Mouse (Mus musculus) embryonic facial prominence, embryonic 15.5 days (tissue): ENCODE measurements around the gene 1700030K09Rik. TPM values are rescaled to one million over a fixed set of nuclear protein-coding genes. Genes with fewer than 3 reads are reported as not detected.

ENCODE experiments used
- ATAC-seq: fragments of 200-750 bp; cut with Nextera tagmentation; 2 replicates; pipeline ENCODE4 v1.8.0; 2017; ENCODE audit warnings: low read depth, moderate TSS enrichment; ENCODE audit not compliant: insufficient number of reproducible peaks, low FRiP score, low TSS enrichment
- H3K27ac ChIP-seq: fragments of 300-500 bp; sonication (generic); replicated peaks from 2 replicates; pipeline ENCODE4 v1.5.1; 2015; ENCODE audit warnings: mild to moderate bottlenecking, inconsistent platforms
- H3K27me3 ChIP-seq: fragments of 300-500 bp; sonication (generic); 2 replicates; pipeline ENCODE4 v1.6.1; 2015; ENCODE audit warnings: inconsistent platforms
- H3K36me3 ChIP-seq: fragments of 300-500 bp; sonication (generic); 2 replicates; pipeline ENCODE4 v1.6.1; 2015; ENCODE audit warnings: mild to moderate bottlenecking, inconsistent platforms
- H3K4me1 ChIP-seq: fragments of 300-500 bp; sonication (generic); 2 replicates; pipeline ENCODE4 v1.6.1; 2015; ENCODE audit warnings: inconsistent platforms
- H3K4me2 ChIP-seq: fragments of 300-500 bp; sonication (generic); replicated peaks from 2 replicates; pipeline ENCODE4 v1.6.1; 2015; ENCODE audit warnings: mild to moderate bottlenecking, inconsistent platforms
- H3K4me3 ChIP-seq: fragments of 300-500 bp; sonication (generic); replicated peaks from 2 replicates; pipeline ENCODE4 v1.5.1; 2015; ENCODE audit warnings: mild to moderate bottlenecking, inconsistent platforms
- H3K9ac ChIP-seq: fragments of 300-500 bp; sonication (generic); 2 replicates; pipeline ENCODE4 v1.6.1; 2015; ENCODE audit warnings: inconsistent platforms
- H3K9me3 ChIP-seq: fragments of 300-500 bp; sonication (generic); replicated peaks from 2 replicates; pipeline ENCODE4 v1.6.1; 2016; ENCODE audit warnings: inconsistent platforms
- WGBS: fragments of 180-500 bp; shearing (Covaris S2); methylation state at CpG from one replicate; pipeline ENCODE4 v1.1.7; 2015; 5-methylcytosine and 5-hydroxymethylcytosine counted together
- polyA plus RNA-seq: library from polyadenylated mRNA; unstranded; fragments of >200 nt; fragmentation: Nextera tagmentation; extraction: Ambion mirVana; gene quantifications from 2 replicates; pipeline ENCODE4 v1.2.1, GENCODE M21; 2015

Gene 1700030K09Rik
- polyA plus RNA-seq, 1 experiment from 2014 or later = 15.7 TPM

- WGBS = 87% methylated on average over 4 of the region's 4 CpGs
- no peak overlapping the region for H3K9ac ChIP-seq
- no peak for ATAC-seq
- no peaks in the 10 kb centered on the region for H3K4me1 ChIP-seq
- H3K9me3 ChIP-seq = no peaks in the 10 kb centered on the region
- peaks cover 79% of the 10 kb centered on the region for H3K36me3 ChIP-seq
- H3K4me3 ChIP-seq = no peak overlapping the region
- H3K27ac ChIP-seq = no peak overlapping the region
- no peak overlapping the region for H3K4me2 ChIP-seq
- H3K27me3 ChIP-seq = no peaks in the 10 kb centered on the region
Measured at GRCm38 (mm10) chr8:72459881-72460533, 16.3 kb downstream of the 1700030K09Rik start.

- Histone ChIP-seq H3K9ac (no peak overlapping the region), H3K4me3 (no peak overlapping the region), H3K27ac (no peak overlapping the region), H3K9me3 (no peaks in the 10 kb centered on the region), H3K4me2 (no peak overlapping the region), H3K4me1 (no peaks in the 10 kb centered on the region), H3K27me3 (no peaks in the 10 kb centered on the region), H3K36me3 (peaks cover 99% of the 10 kb centered on the region)
- no peak for ATAC-seq
- 96% methylated on average over 10 of the region's 10 CpGs for WGBS
Measured at GRCm38 (mm10) chr8:72464211-72464610, 20.5 kb downstream of the 1700030K09Rik start.

- peaks cover 84% of the 10 kb centered on the region for H3K36me3 ChIP-seq
- no peak overlapping the region for H3K9ac ChIP-seq
- no peaks in the 10 kb centered on the region for H3K27me3 ChIP-seq
- no peaks in the 10 kb centered on the region for H3K9me3 ChIP-seq
- 93% methylated on average over 2 of the region's 2 CpGs for WGBS
- no peak overlapping the region for H3K4me2 ChIP-seq
- H3K27ac ChIP-seq = no peak overlapping the region
- H3K4me3 ChIP-seq = no peak overlapping the region
- peaks cover 7% of the 10 kb centered on the region; the same call in 1 of the 2 replicates for H3K4me1 ChIP-seq
- ATAC-seq = no peak
Measured at GRCm38 (mm10) chr8:72469243-72469642, 25.6 kb downstream of the 1700030K09Rik start.

- peaks cover 77% of the 10 kb centered on the region for H3K36me3 ChIP-seq
- no peak overlapping the region for H3K27ac ChIP-seq
- no peak for ATAC-seq
- H3K4me3 ChIP-seq = no peak overlapping the region
- H3K27me3 ChIP-seq = no peaks in the 10 kb centered on the region
- 87% methylated on average over 8 of the region's 8 CpGs for WGBS
- no peaks in the 10 kb centered on the region for H3K9me3 ChIP-seq
- peaks cover 7% of the 10 kb centered on the region; the same call in 1 of the 2 replicates for H3K4me1 ChIP-seq
- no peak overlapping the region for H3K4me2 ChIP-seq
- H3K9ac ChIP-seq = no peak overlapping the region
Measured at GRCm38 (mm10) chr8:72469984-72470383, 26.3 kb downstream of the 1700030K09Rik start.

GRCm38 (mm10) chr8:72470684-72471083, 27.0 kb downstream of the 1700030K09Rik start:
- Histone ChIP-seq H3K4me3 (no peak overlapping the region), H3K36me3 (peaks cover 70% of the 10 kb centered on the region), H3K4me2 (no peak overlapping the region), H3K27me3 (no peaks in the 10 kb centered on the region), H3K9me3 (no peaks in the 10 kb centered on the region), H3K4me1 (peaks cover 8% of the 10 kb centered on the region), H3K9ac (no peak overlapping the region), H3K27ac (no peak overlapping the region)
- no peak for ATAC-seq
- 93% methylated on average over 7 of the region's 7 CpGs for WGBS

- WGBS = under 1% methylated on average over 80 of the region's 80 CpGs
- Histone ChIP-seq H3K4me1 (peaks cover 15% of the 10 kb centered on the region), H3K4me2 (peak within 1 kb of the TSS; percentile 83), H3K9ac (peak within 1 kb of the TSS; percentile 82), H3K36me3 (peaks cover 28% of the 10 kb centered on the region), H3K27me3 (no peaks in the 10 kb centered on the region), H3K27ac (peak within 1 kb of the TSS; percentile 94), H3K4me3 (peak within 1 kb of the TSS; percentile 99), H3K9me3 (no peaks in the 10 kb centered on the region)
- peak; percentile 95 for ATAC-seq
Measured at GRCm38 (mm10) chr8:72474826-72475546, 31.3 kb downstream of the 1700030K09Rik start, which contains the start of gene Cherp. TSS of gene Cherp (minus strand) at chr8:72475226.

GRCm38 (mm10) chr8:72485456-72486199, 41.9 kb downstream of the 1700030K09Rik start:
- H3K4me2 ChIP-seq = no peak overlapping the region
- 77% methylated on average over 6 of the region's 6 CpGs for WGBS
- no peak overlapping the region for H3K9ac ChIP-seq
- no peaks in the 10 kb centered on the region for H3K27me3 ChIP-seq
- peaks cover 80% of the 10 kb centered on the region for H3K36me3 ChIP-seq
- no peak for ATAC-seq
- no peak overlapping the region for H3K4me3 ChIP-seq
- H3K4me1 ChIP-seq = peaks cover 14% of the 10 kb centered on the region
- no peak overlapping the region for H3K27ac ChIP-seq
- no peaks in the 10 kb centered on the region for H3K9me3 ChIP-seq

- no peak overlapping the region for H3K9ac ChIP-seq
- H3K36me3 ChIP-seq = peaks cover 70% of the 10 kb centered on the region
- H3K4me2 ChIP-seq = no peak overlapping the region
- H3K4me1 ChIP-seq = peaks cover 26% of the 10 kb centered on the region
- H3K9me3 ChIP-seq = no peaks in the 10 kb centered on the region
- H3K4me3 ChIP-seq = no peak overlapping the region
- H3K27me3 ChIP-seq = no peaks in the 10 kb centered on the region
- no peak for ATAC-seq
- H3K27ac ChIP-seq = no peak overlapping the region
Measured at GRCm38 (mm10) chr8:72487014-72487413, 43.3 kb downstream of the 1700030K09Rik start.

- peaks cover 47% of the 10 kb centered on the region for H3K36me3 ChIP-seq
- no peaks in the 10 kb centered on the region for H3K27me3 ChIP-seq
- no peaks in the 10 kb centered on the region for H3K9me3 ChIP-seq
- no peak overlapping the region for H3K9ac ChIP-seq
- no peak overlapping the region for H3K27ac ChIP-seq
- ATAC-seq = no peak
- peaks cover 32% of the 10 kb centered on the region for H3K4me1 ChIP-seq
- 76% methylated on average over 2 of the region's 2 CpGs for WGBS
- H3K4me2 ChIP-seq = peak overlapping the region; percentile 90
- H3K4me3 ChIP-seq = peak overlapping the region; percentile 98
Measured at GRCm38 (mm10) chr8:72491017-72491416, 47.3 kb downstream of the 1700030K09Rik start.

- Histone ChIP-seq H3K9me3 (no peaks in the 10 kb centered on the region), H3K4me3 (peak within 1 kb of the TSS; percentile 98), H3K4me1 (peaks cover 32% of the 10 kb centered on the region), H3K4me2 (peak within 1 kb of the TSS; percentile 90), H3K9ac (peak within 1 kb of the TSS; percentile 87), H3K27ac (peak within 1 kb of the TSS; percentile 81), H3K27me3 (no peaks in the 10 kb centered on the region), H3K36me3 (peaks cover 49% of the 10 kb centered on the region)
- WGBS = under 1% methylated on average over 84 of the region's 98 CpGs
- ATAC-seq = peak; percentile 9
Measured at GRCm38 (mm10) chr8:72491680-72492621, 48.3 kb downstream of the 1700030K09Rik start, which contains the start of gene Slc35e1. TSS of gene Slc35e1 (minus strand) at chr8:72492614.
